Mouse (Mus musculus) neural tube, embryonic 10.5 days (tissue): ENCODE measurements at regions not wholly inside any gene's neighbourhood (a gene's known extent, or its start where the extent isn't known, plus 50 kb on each side); places are given as distances from the start of the nearest gene placed in this dataset.
A peak's percentile ranks its signal among the peaks of the same experiment; 100 is the strongest.
"Not testable (repeated sequence)": the region's sequence is repeated elsewhere in the genome, so short reads cannot be mapped to it uniquely, and the experiment has no call there.

Experiments used
- DNase-seq: peaks from one replicate; pipeline ENCODE4 v3.0.0-alpha.2; 2017; ENCODE audit warnings: low spot score; ENCODE audit errors: extremely low spot score

DNA sequence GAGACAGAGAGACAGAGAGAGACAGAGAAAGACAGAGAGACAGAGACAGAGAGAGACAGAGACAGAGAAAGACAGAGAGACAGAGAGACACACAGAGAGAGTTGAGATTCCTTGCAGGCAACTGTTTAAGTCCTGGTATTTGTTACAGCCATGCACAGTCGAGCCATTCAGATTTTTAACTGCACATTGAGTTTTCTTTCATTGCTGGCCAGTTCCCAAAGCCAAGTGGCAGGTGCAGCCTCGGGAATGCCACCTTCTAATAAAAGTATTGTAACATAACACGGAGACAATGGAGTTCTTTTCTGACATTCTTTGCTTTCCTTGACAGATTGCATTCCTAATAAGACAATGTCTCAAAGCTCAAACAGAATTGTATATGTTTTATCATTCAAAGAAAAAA is 306.3 kb upstream of the Flrt2 start:
- DNase-seq, result no peak

DNA sequence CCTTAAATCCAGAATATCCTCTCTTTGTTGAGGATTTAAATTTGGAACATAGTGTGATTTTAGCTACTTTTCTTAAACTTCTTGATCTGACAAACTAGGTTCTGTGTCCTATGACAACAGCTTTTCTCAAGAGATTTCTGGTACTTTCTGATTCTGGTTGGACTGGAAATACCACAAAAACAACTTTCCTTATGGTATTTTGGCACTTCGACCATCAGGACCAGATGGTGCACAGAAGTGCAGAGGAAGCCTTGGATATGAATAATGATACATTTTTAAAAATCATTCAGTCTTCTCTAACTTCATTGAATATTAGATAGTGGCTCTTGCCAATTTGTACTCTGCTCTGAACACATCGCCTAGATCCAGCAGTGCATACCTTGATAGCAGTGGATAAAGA is 303.8 kb upstream of the Flrt2 start:
- no peak for DNase-seq

DNA sequence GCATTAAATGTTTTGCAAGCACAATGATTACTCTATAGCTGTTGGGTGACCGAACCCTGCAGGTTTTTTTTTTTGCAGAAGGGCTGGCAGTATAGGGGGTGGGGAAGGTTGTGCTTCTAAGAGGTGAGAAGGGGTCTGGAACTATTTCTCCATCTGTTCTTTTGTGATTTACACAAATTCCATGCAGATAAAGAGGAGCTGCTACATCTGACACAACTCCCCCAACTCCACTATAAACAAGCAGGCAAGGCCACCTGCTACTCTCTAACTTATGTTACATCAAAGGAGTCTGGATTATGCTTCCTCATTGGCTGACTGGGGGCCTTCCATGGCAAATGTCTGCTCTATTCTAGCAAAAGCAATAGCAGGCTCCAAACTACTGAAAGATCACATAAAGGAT is 299.2 kb upstream of the Flrt2 start:
- no peak for DNase-seq

DNA sequence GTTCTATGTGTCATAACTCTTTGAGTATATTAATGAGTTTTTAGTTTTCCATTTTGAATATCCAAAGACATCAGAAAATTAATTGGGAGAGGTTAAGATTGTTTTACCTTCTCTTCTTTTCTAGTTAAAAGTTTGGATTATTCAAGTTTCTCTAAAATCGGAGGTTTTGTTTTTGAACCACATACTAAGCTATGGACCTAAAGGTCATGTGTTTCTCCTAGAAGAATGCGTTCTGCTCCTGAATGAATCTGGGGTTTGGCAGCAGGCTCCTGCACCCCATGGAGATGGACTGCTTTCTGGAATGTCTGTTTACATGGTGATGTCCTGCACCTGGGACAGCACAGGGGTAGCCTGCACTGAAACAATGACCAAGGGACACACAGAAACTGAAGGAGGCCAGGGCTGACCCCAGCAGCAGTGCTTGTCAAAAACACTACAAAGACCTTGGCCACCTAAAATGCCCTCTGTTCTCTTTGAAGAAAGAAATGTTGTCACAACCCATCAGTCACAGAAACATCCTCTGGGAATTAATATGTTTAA is 297.0 kb upstream of the Flrt2 start:
- no peak for DNase-seq

DNA sequence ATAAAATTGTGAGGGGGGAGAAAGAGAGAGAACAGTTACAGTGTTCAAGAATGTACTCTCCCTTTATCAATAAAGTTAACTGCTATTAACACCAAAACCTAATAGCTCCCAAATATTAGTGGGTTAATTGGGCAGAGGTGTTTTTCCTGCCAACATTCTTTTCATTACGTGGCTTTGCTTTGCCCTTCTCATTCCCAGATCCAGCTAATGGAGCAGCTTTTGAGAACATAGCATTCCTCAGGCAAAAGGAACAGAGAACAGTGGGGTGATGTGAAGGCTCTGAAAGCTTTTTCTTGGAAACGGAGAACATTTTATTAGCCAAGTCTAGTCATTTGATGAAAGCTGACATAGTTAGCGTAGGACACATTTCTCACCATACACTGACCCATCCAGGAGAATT is 271.2 kb upstream of the Flrt2 start:
- no peak for DNase-seq

DNA sequence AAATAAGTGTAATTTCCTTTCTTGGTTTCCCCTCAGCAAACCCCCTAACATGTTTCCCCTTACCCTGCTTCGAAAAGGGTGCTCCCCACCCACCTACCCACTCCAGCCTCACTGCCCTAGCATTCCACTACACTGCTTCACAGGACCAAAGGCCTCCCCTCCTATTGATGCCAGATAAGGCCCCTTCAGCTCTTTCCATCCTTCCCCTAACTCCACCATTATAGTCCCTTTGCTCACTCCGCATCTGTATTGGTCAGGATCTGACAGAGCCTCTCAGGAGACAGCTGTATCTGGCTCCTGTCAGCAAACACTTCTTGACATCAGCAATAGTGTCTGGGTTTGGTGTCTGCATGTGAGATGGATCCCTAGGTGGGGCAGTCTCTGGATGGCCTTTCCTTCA is 267.3 kb upstream of the Flrt2 start:
- DNase-seq, result no peak

DNA sequence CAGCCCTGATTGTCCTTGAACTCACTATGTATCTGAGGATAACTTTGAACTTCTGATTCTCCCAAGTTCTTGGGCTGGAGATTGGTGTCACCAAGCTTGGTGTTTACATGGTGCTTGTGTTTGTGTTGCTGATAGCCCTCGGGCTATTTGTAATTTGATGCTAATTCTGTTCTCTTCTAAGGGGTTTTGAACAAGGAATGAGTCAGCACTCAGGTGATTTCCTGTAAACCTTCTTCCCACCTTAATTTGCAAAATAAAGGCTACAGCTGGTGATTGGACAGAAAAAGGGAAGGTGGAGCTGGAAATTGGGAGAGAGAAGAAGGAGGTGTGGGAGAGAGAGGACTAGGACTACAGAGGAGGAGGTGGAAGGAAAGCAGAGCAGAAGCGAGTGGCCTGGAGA is 254.8 kb upstream of the Flrt2 start:
- DNase-seq, result no peak

DNA sequence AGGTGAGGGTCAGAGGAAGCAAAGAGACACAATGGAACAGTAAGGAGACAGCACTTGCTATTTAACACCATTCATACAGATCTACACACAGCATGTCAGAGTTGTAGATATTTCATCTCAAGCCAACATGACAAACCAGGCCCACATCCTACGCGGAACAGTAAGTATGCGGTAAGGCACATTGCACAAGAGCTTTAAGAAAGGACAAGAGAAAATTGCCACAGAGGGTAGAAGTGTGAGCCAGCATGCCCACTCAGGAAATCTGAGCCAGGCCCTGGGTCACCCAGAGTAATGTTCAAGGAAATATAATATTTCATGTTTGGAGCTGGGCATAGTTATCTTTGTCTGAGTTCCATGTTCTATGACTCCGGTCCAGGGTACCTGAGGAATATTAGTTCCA is 234.5 kb upstream of the Flrt2 start:
- DNase-seq, result no peak

DNA sequence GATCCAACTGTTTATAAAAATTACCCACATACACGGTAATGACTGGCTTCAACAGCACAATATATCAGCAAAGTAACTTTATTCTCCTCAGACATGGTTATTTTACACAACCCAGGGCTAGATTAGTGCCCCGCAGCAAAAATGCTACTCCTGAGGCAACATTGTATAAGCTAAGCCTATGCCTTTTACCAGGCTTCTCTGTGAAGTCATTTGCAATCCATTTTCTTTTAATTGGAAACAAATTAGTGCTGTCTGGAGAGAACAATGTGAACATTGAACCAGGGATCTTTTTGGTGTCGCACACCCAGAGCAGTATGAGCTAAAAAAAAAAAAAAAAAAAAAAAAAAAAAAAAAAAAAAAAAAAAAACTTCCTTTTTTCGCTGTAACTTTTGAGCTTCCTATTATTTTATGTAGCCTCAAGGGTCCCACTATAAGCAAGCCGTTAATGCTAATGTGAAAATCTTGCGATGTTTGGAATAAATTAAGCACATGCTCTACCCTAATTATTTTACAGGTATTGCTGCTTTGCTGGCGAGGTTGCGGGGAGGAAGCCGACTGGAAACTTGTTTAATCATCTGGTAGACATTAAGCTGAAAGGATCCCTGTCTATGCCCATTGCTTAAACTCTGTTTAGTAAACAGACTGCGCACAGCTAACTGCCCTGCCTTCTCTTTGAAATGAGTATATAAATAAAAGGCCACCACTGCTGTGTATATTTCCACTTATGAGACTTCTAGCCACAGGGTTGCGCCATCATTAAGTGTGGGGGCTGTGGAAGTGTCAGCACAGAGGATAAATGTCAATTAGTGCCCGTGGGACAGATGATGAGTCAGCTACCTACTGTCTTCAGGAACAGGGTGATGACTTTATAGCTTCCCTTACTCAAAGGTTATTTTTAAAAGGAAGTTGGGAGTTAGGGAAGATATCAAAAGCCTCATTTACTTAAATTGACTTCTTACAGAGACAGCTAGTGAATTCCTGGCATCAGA is 225.2 kb upstream of the Flrt2 start:
- DNase-seq, result no peak

DNA sequence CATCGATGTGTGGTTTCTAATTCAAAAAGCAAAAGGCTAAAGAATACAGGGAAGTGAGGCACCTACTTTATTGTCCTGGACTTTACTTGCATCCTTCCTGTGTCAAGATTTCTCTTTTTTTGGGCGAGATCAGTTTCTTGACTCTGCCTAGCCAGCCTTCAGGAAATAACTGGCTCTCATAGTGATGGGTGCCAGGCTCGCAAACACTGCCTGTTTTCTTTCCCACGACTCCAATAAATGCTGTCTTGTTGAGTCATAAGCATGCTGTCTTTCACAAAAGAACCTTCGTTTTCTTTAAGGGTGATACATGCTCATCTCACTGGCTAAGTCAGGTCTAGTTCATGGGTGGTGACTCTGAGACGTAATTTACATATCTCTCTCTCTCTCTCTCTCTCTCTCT is 222.1 kb upstream of the Flrt2 start:
- DNase-seq, result no peak

DNA sequence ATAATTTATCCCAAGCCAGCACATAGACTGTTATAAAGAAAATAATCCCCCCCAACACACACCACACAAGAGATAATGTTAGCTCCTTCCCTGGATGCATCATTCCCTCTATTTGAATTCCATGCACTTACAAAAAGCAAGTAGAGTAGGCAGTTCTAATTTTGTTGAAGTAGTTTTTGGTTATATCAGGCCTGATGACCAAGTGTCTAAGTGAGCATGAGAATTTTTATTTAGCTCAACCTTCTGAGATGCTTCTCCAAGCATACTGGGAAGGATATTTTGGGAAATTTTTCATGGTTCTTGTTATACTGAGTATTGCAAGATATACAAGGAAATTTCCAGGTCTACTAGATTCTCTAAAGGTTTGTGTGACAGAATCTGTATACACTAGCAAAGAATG is 205.5 kb upstream of the Flrt2 start:
- DNase-seq, result no peak

DNA sequence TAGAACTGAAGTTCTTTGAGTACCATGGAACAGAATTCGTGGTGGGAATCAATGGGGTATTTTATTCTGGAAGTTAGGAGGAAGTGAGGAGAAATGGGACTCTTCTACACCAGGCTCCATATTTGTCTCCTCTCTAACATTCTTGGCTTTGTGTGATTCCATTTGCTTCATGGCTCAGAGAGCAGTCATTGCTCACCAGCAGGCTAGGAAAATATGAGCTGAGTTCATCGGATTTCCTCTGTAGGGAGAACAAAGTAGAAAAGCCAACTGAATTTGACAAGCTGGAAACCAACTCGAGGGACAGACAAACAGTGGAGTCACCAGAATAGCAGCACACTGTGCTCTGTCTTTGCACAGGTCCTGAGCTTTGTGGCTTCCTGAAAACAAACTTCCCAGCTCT is 203.7 kb upstream of the Flrt2 start:
- DNase-seq, result no peak

DNA sequence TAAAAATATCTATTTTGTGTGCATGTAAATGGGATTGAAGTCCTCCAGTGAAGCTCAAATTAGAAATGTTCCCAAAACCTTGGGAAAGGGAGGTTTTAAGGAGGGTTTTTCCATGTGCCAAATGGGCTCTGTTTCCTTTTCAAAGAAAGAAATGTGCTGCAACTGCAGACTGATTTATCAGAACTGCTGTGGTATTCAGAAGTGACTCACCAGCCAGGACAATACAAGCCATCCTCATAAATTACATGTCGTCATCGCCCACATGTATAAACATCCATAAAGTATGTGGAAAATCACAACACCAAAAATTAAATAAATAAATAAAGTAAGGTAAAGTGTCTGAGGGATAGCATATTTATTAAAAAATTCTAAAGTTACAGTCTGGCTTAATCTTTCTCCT is 202.7 kb upstream of the Flrt2 start:
- no peak for DNase-seq

DNA sequence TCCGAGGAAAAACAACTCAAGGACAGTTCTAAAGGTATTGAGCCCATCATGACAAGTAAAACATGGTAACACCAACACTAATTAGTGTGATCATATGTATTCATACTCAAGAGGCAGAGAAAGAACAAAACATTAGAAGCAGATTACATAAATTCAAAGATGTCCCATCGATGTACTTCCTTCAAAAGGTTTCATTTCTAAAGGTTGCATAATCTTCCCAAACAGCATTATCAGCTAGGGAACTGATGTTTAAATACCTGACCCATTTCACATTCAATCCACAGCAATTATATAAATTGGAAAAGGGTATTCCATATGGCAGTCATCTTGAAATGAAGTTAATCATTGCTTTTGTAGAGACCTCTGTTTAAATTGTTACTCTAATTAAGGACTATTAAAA is 202.2 kb upstream of the Flrt2 start:
- no peak for DNase-seq

DNA sequence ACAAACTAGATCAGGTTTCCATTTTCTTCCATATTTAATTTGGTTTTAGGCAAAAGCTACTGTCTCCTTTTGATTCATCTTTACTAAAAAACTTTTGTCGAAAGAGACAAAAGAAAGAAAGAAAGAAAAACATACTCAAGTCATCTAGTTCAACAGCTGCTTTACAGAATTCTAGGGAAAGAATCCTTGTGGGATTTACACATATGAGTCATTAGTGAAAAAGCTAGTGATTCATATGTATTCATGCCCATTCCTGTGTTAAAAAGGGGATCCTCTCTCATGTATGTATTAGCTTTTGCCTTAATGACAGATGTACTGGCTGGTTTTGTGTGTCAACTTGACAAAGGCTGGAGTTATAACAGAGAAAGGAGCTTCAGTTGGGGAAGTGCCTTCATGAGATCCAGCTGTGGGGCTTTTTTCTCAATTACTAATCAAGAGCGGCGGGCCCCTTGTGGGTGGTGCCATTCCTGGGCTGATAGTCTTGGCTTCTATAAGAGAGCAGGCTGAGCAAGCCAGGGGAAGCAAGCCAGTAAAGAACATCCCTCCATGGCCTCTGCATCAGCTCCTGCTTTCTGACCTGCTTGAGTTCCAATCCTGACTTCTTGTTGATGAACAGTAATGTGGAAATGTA is 200.1 kb upstream of the Flrt2 start:
- DNase-seq, result not testable (repeated sequence)

DNA sequence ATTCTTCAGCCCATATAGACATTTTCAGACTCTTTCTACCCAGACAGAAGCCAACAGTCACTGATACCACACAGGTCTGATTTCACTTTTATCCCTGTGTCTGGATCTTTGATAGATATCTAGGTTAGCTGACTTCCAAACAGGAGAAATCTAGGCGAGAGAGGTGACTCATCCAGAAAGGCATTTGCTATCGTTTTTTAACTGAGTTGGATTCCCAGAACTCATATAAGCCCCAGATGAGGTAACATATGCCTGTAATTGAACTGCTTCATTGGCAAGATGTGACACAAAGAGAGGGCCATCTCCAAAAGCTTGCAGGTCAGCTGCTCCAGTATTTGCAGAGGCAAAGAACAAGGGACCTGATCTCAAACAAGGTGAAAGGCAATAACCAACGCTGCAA is 190.6 kb upstream of the Flrt2 start:
- DNase-seq, result no peak

DNA sequence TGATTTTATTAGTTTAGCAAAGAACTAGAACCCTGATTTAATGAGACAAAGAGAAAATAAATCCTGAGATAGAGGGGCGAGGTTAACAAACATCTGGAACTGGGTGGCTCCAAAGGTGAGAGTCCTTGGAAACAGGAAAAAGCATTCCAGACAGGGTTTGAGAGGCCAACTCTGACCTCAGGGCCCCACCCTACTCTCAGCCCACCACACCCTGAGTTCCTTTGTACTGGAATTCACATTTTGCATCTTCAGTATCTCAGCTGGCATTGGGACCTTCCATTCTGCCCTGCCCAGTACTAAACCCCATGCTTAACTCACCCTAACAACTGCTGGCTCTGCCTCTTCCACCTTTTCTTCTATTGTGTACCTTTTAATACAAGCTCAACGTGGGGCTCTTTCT is 172.0 kb upstream of the Flrt2 start:
- DNase-seq, result no peak

DNA sequence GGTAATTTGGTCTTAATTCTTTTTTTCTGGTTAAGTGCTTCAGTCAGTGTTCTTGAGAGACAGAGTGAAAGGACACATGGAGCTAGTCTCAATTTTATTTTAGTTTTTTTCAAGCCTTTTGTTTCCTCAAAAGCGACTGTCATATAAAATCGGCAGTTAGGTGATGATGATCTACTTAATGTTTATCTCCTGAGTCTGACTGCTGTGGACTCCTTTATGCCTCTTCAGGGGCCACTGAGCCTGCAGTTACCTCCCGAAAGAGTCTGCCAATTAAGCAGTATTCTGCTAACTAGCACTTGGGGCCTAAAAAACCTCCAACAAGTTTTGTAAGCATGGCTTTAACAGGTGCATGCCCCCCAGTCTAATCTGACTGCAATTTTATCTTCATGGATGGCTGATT is 170.0 kb upstream of the Flrt2 start:
- DNase-seq, result no peak

DNA sequence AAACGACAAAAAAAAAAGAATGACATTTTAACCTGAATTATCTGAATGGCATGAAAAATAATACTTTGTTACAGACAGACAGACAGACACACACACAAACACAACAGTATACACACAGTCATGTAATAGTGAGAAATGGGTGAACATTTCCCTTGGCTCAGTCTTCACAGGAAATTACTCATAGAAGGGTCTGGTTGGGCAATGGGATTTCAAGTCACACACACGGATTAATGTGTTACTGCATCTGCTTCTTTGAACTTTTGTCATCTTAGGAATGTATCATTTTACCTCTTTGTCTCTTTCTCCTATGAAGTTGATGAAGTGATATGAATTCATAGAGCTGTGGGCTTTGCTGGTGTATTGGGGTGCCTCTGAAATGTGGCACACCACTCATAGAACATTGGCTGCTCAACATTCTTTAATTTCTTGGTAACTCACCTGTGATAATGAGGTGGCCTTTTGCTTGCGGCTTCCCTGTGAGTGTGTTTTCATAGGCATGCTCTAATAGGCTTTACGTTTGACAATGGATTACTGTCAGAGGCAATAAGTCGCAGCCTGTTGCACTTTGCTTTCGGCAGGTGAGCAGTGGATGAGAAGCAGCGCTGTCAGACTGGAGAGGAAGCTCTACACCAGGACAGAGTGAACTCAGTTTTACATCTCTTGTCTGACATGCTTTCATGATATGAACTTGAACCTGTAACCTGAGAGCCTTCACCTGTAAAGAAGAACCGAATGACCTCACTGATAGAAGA is 158.0 kb upstream of the Flrt2 start:
- DNase-seq, result no peak

DNA sequence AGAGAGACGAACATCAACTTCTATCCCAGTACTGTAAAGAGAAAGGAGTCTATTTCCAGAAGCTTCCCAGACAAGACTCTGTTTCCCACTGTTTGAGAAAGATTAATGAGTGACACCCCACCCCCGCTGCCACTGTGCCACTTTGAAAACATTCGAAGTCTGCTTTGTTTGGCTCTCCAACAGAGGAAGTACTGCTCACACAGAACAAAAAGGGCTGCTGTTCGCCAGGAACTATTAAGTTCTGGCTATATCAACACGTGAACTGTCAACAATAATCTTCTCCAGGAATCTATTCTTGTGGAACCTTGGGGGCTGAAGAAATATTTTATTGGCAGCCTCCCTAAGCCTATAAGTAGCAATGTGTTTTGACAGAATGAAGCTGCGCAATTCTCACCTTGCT is 144.7 kb upstream of the Flrt2 start:
- peak; percentile 23 for DNase-seq

DNA sequence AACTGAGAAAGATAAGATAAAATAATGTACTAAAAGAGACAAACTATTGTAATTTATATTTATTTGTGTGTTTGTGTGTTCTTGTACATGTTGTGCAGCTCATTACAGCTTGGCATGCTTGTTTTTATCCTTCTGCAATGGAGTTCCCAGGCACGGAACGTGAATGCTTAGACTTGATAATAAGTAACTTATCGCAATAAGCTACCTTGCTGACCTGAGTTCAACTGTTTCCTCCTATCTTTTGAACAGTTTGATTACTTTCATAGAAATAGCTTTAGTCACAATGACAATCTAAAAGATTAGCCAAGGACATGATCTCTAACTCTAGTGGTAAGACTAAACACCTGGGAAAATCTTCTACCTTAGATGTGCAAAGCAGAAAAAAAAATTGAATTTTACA is 138.9 kb upstream of the Flrt2 start:
- DNase-seq, result no peak
